Mouse (Mus musculus) midbrain, embryonic 16.5 days (tissue): Measurements from ENCODE around the gene Sept8. TPM values are rescaled to one million over a fixed set of nuclear protein-coding genes. Genes with fewer than 3 reads are reported as not detected.

Source experiments
- ATAC-seq: fragments of 200-750 bp; cut with Nextera tagmentation; 2 replicates; pipeline ENCODE4 v1.8.0; 2017; ENCODE audit warnings: moderate TSS enrichment
- H3K27ac ChIP-seq: fragments of 300-500 bp; sonication (generic); 2 replicates; pipeline ENCODE4 v1.5.1; 2014; ENCODE audit warnings: mild to moderate bottlenecking, low read length, mixed read lengths
- H3K27me3 ChIP-seq: fragments of 300-500 bp; sonication (generic); 2 replicates; pipeline ENCODE4 v1.6.1; 2014; ENCODE audit warnings: low read depth, low read length, mixed read lengths; ENCODE audit not compliant: control insufficient read depth, insufficient read depth
- H3K36me3 ChIP-seq: fragments of 300-500 bp; sonication (generic); 2 replicates; pipeline ENCODE4 v1.6.1; 2014; ENCODE audit warnings: mild to moderate bottlenecking, low read length, moderate library complexity, mixed read lengths; ENCODE audit not compliant: control insufficient read depth, insufficient read depth
- H3K4me1 ChIP-seq: fragments of 300-500 bp; sonication (generic); 2 replicates; pipeline ENCODE4 v1.6.1; 2014; ENCODE audit warnings: mild to moderate bottlenecking, low read length, mixed read lengths; ENCODE audit not compliant: control insufficient read depth, insufficient read depth
- H3K4me2 ChIP-seq: fragments of 300-500 bp; sonication (generic); 2 replicates; pipeline ENCODE4 v1.6.1; 2014; ENCODE audit warnings: mild to moderate bottlenecking, low read length, mixed read lengths
- H3K4me3 ChIP-seq: fragments of 300-500 bp; sonication (generic); 2 replicates; pipeline ENCODE4 v1.5.1; 2014; ENCODE audit warnings: low read depth, mild to moderate bottlenecking, low read length, moderate library complexity, mixed read lengths
- H3K9ac ChIP-seq: fragments of 300-500 bp; sonication (generic); 2 replicates; pipeline ENCODE4 v1.6.1; 2014; ENCODE audit warnings: low read depth, low read length, mixed read lengths
- H3K9me3 ChIP-seq: fragments of 300-500 bp; sonication (generic); replicated peaks from 2 replicates; pipeline ENCODE4 v1.6.1; 2014; ENCODE audit warnings: mild to moderate bottlenecking, low read length, mixed read lengths; ENCODE audit not compliant: control insufficient read depth, poor library complexity, severe bottlenecking
- WGBS: fragments of 180-500 bp; shearing (Covaris S2); extraction: QIAGEN DNeasy Blood & Tissue Kit; methylation state at CpG from one replicate; pipeline ENCODE4 v1.1.7; 2014; 5-methylcytosine and 5-hydroxymethylcytosine counted together
- polyA plus RNA-seq: library from polyadenylated mRNA; unstranded; fragments of >200 nt; fragmentation: Nextera tagmentation; extraction: Ambion mirVana; gene quantifications from 2 replicates; pipeline ENCODE4 v1.2.1, GENCODE M21; 2015

The Sept8 gene
- polyA plus RNA-seq, 1 experiment from 2014 or later = 20.7 TPM

DNA sequence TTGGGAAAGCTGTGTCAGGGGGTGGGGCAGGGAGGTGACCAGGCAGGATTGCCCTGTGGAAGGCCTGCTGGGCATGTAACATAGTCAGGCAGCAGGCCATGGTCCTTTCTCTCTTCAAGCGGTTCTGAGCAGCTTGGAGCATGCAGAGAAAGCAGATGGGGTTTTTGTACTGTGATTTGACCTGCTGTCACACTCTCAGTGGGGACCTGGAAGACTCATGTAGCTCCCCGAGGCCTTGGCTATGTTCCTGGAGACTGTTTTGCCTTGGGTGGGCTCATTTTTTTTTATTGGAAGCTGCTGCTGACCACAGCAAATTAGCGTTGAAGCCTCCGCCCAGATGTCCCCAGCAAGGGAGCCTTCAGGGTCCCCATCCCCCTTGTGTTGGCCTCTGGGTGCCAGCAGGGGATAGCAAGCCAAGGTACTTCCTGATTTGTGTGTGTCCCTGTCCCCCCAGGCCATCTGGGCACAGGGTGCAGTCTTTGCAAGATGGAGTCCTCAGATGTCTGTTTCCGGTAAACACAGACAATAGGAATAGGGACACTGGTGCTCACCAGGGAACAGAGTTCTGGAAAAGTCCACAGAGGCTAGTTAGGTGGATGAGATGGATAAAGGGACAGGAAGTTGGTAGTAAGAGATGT lies 13.9 kb upstream of the Sept8 start:
- no peaks in the 10 kb centered on the region for H3K36me3 ChIP-seq
- 56% methylated on average over 5 of the region's 5 CpGs for WGBS
- H3K27ac ChIP-seq = no peak overlapping the region
- H3K4me2 ChIP-seq = no peak overlapping the region
- no peaks in the 10 kb centered on the region for H3K4me1 ChIP-seq
- ATAC-seq = no peak
- no peaks in the 10 kb centered on the region for H3K9me3 ChIP-seq
- H3K4me3 ChIP-seq = no peak overlapping the region
- H3K9ac ChIP-seq = no peak overlapping the region
- no peaks in the 10 kb centered on the region for H3K27me3 ChIP-seq

- H3K27ac ChIP-seq = no peak overlapping the region
- H3K4me3 ChIP-seq = no peak overlapping the region
- ATAC-seq = no peak
- no peaks in the 10 kb centered on the region for H3K9me3 ChIP-seq
- H3K9ac ChIP-seq = no peak overlapping the region
- WGBS = 85% methylated on average over 9 of the region's 9 CpGs
- no peaks in the 10 kb centered on the region for H3K4me1 ChIP-seq
- H3K27me3 ChIP-seq = no peaks in the 10 kb centered on the region
- no peaks in the 10 kb centered on the region for H3K36me3 ChIP-seq
- no peak overlapping the region for H3K4me2 ChIP-seq
Observed at GRCm38 (mm10) chr11:53507098-53507805, 11.8 kb upstream of the Sept8 start.

DNA sequence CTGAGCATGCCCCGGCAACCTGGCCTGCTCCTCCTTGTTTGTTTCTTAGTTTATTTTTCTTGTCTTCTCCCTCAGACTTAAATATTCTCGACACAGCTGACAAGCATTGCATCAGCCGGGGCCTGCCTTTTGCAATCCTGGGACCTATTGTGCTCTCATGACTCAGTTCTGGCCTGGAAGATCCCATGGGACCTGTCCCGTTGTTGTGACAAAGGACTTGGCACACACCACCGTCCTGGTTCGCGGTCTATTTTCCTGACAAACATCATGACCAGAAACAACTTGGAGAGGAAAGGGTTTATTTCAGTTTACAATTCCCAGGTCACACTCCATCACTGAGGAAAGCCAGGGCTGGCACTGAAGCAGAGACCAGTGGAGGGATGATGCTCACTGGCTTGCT lies 10.9 kb upstream of the Sept8 start:
- Histone ChIP-seq H3K4me1 (no peaks in the 10 kb centered on the region), H3K9ac (no peak overlapping the region), H3K27ac (no peak overlapping the region), H3K4me3 (no peak overlapping the region), H3K27me3 (no peaks in the 10 kb centered on the region), H3K36me3 (no peaks in the 10 kb centered on the region), H3K9me3 (no peaks in the 10 kb centered on the region), H3K4me2 (no peak overlapping the region)
- ATAC-seq = no peak
- 57% methylated on average over 7 of the region's 7 CpGs for WGBS

DNA sequence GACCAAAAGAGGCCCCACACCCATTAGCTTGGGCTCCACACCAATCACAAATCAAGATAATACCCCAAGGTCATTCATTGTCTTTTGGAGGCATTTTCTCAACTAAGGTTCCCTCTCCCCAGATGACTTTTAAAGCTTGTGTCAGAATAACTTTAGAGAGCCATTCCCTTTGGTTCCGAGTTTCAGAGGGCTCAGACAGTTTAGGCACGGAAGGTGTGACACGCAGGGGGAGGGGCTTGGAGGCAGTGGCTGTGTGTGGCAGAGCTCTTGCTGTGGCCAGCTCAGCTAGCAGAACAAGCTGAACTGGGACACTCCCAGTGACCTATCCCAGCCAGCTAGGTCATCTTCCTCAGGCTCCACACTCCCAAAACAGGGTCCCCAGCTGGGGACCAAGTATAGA lies 10.5 kb upstream of the Sept8 start:
- Histone ChIP-seq H3K27me3 (no peaks in the 10 kb centered on the region), H3K36me3 (no peaks in the 10 kb centered on the region), H3K4me2 (no peak overlapping the region), H3K4me3 (no peak overlapping the region), H3K9me3 (no peaks in the 10 kb centered on the region), H3K9ac (no peak overlapping the region), H3K27ac (no peak overlapping the region), H3K4me1 (no peaks in the 10 kb centered on the region)
- 62% methylated on average over 3 of the region's 3 CpGs for WGBS
- no peak for ATAC-seq

- H3K9me3 ChIP-seq = no peaks in the 10 kb centered on the region
- 45% methylated on average over 5 of the region's 5 CpGs for WGBS
- H3K36me3 ChIP-seq = no peaks in the 10 kb centered on the region
- no peak for ATAC-seq
- no peaks in the 10 kb centered on the region for H3K27me3 ChIP-seq
- H3K4me1 ChIP-seq = no peaks in the 10 kb centered on the region
- no peak overlapping the region for H3K4me3 ChIP-seq
- no peak overlapping the region for H3K9ac ChIP-seq
- no peak overlapping the region for H3K4me2 ChIP-seq
- no peak overlapping the region for H3K27ac ChIP-seq
Observed at GRCm38 (mm10) chr11:53510351-53510750, 8.7 kb upstream of the Sept8 start.

GRCm38 (mm10) chr11:53516775-53517627 lies 2.1 kb upstream of the Sept8 start:
- H3K36me3 ChIP-seq = no peaks in the 10 kb centered on the region
- ATAC-seq = no peak

DNA sequence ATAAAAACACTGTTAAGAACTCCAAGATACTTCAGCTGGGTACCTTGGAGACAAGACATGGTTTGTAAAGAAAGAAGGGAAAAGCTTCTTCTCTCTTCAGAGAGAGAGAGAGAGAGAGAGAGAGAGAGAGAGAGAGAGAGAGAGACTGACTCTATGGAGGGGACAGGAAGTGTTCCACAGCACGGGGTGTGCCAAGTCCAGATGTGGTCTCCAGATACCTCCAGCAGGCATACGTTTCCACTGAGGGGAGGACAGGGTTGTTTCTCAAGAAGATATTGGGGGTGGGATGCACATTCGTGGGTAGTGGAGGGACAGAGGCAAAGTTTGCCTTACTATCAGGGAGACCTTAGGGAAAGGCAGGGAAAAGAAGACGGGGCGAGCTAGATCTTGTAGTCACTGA lies 298 bp upstream of the Sept8 start:
- ATAC-seq = no peak
- no peak overlapping the region for H3K9ac ChIP-seq
- H3K27me3 ChIP-seq = peaks cover 6% of the 10 kb centered on the region
- H3K4me1 ChIP-seq = peaks cover 17% of the 10 kb centered on the region
- no peaks in the 10 kb centered on the region for H3K9me3 ChIP-seq
- H3K27ac ChIP-seq = no peak overlapping the region
- H3K4me2 ChIP-seq = no peak overlapping the region
- H3K36me3 ChIP-seq = no peaks in the 10 kb centered on the region
- H3K4me3 ChIP-seq = peak overlapping the region; percentile 83; the same call in 1 of the 2 replicates
- WGBS = 62% methylated on average over 5 of the region's 5 CpGs

More at GRCm38 (mm10) chr11:53516775-53517627, 2.1 kb upstream of the Sept8 start:
- no peak overlapping the region for H3K9ac ChIP-seq
- H3K27me3 ChIP-seq = peaks cover 6% of the 10 kb centered on the region
- H3K4me3 ChIP-seq = no peak overlapping the region
- WGBS = 58% methylated on average over 8 of the region's 8 CpGs
- no peak overlapping the region for H3K4me2 ChIP-seq
- peaks cover 17% of the 10 kb centered on the region for H3K4me1 ChIP-seq
- no peaks in the 10 kb centered on the region for H3K9me3 ChIP-seq
- H3K27ac ChIP-seq = no peak overlapping the region

GRCm38 (mm10) chr11:53520122-53520978 lies 1.3 kb downstream of the Sept8 start:
- Histone ChIP-seq H3K36me3 (no peaks in the 10 kb centered on the region), H3K9ac (peak overlapping the region; percentile 92), H3K9me3 (no peaks in the 10 kb centered on the region), H3K4me2 (peak overlapping the region; percentile 67), H3K27me3 (peaks cover 6% of the 10 kb centered on the region), H3K4me1 (peaks cover 17% of the 10 kb centered on the region), H3K27ac (peak overlapping the region; percentile 70), H3K4me3 (peak overlapping the region; percentile 83)
- WGBS = 2% methylated on average over 19 of the region's 24 CpGs
- peak; percentile 33 for ATAC-seq
